Mouse (Mus musculus): ENCODE measurements around the gene Pou5f1. TPM values are rescaled to one million over a fixed set of nuclear protein-coding genes. Genes with fewer than 3 reads are reported as not detected.

Gene Pou5f1
- polyA plus RNA-seq, 1 experiment from 2014 or later = not detected

GRCm38 (mm10) chr17:35544001-35544400 is 38.2 kb downstream of the Pou5f1 start:
- ATAC-seq = no peak
- Histone ChIP-seq H3K9ac (ENCODE audit: low read depth, low read length) (no peak overlapping the region), H3K27me3 (replicated peaks; ENCODE audit: control insufficient read depth, insufficient read depth, low read length) (no peaks in the 10 kb centered on the region), H3K27ac (ENCODE audit: low read length) (no peak overlapping the region), H3K4me3 (ENCODE audit: low read length) (no peak overlapping the region), H3K9me3 (ENCODE audit: control insufficient read depth, low read length) (no peaks in the 10 kb centered on the region), H3K4me2 (ENCODE audit: low read depth, low read length) (no peak overlapping the region), H3K4me1 (ENCODE audit: control insufficient read depth, insufficient read depth, low read length) (peaks cover 5% of the 10 kb centered on the region), H3K36me3 (ENCODE audit: control insufficient read depth, insufficient read depth, low read length) (no peaks in the 10 kb centered on the region)
- 73% methylated on average over 6 of the region's 6 CpGs for WGBS

- Histone ChIP-seq H3K27me3 (replicated peaks; ENCODE audit: control insufficient read depth, insufficient read depth, low read length) (no peaks in the 10 kb centered on the region), H3K27ac (ENCODE audit: low read length) (no peak overlapping the region), H3K9ac (ENCODE audit: low read depth, low read length) (no peak overlapping the region), H3K4me1 (ENCODE audit: control insufficient read depth, insufficient read depth, low read length) (peaks cover 5% of the 10 kb centered on the region), H3K9me3 (ENCODE audit: control insufficient read depth, low read length) (no peaks in the 10 kb centered on the region), H3K36me3 (ENCODE audit: control insufficient read depth, insufficient read depth, low read length) (no peaks in the 10 kb centered on the region), H3K4me2 (ENCODE audit: low read depth, low read length) (no peak overlapping the region), H3K4me3 (ENCODE audit: low read length) (no peak overlapping the region)
- peak; percentile 31; the same call in 1 of the 2 replicates for ATAC-seq
- 36% methylated on average over 6 of the region's 6 CpGs for whole genome bisulfite sequencing
Measured at GRCm38 (mm10) chr17:35544680-35545079, 38.9 kb downstream of the Pou5f1 start.

GRCm38 (mm10) chr17:35547465-35547864 is 41.6 kb downstream of the Pou5f1 start:
- Histone ChIP-seq H3K4me2 (ENCODE audit: low read depth, low read length) (no peak overlapping the region), H3K4me1 (ENCODE audit: control insufficient read depth, insufficient read depth, low read length) (peaks cover 9% of the 10 kb centered on the region), H3K9me3 (ENCODE audit: control insufficient read depth, low read length) (no peaks in the 10 kb centered on the region), H3K27me3 (replicated peaks; ENCODE audit: control insufficient read depth, insufficient read depth, low read length) (no peaks in the 10 kb centered on the region), H3K4me3 (ENCODE audit: low read length) (no peak overlapping the region), H3K27ac (ENCODE audit: low read length) (no peak overlapping the region), H3K9ac (ENCODE audit: low read depth, low read length) (no peak overlapping the region), H3K36me3 (ENCODE audit: control insufficient read depth, insufficient read depth, low read length) (no peaks in the 10 kb centered on the region)
- WGBS = 69% methylated on average over 2 of the region's 2 CpGs
- ATAC-seq = no peak

GRCm38 (mm10) chr17:35548636-35549035 is 42.8 kb downstream of the Pou5f1 start:
- ATAC-seq = no peak
- no peak overlapping the region for H3K4me2 ChIP-seq (ENCODE audit: low read depth, low read length)
- WGBS = 34% methylated on average over 5 of the region's 5 CpGs
- H3K9me3 ChIP-seq (ENCODE audit: control insufficient read depth, low read length) = no peaks in the 10 kb centered on the region
- no peaks in the 10 kb centered on the region for H3K36me3 ChIP-seq (ENCODE audit: control insufficient read depth, insufficient read depth, low read length)
- H3K9ac ChIP-seq (ENCODE audit: low read depth, low read length) = 0 out of 2 replicates have a peak overlapping the region, but pooled peaks have one; percentile 3
- no peak overlapping the region for H3K4me3 ChIP-seq (ENCODE audit: low read length)
- H3K27me3 ChIP-seq (replicated peaks; ENCODE audit: control insufficient read depth, insufficient read depth, low read length) = no peaks in the 10 kb centered on the region
- H3K4me1 ChIP-seq (ENCODE audit: control insufficient read depth, insufficient read depth, low read length) = peaks cover 9% of the 10 kb centered on the region
- H3K27ac ChIP-seq (ENCODE audit: low read length) = peak overlapping the region; percentile 54

GRCm38 (mm10) chr17:35549437-35550142 is 43.8 kb downstream of the Pou5f1 start:
- peak; percentile 82 for ATAC-seq
- Histone ChIP-seq H3K36me3 (ENCODE audit: control insufficient read depth, insufficient read depth, low read length) (no peaks in the 10 kb centered on the region), H3K4me2 (ENCODE audit: low read depth, low read length) (no peak overlapping the region), H3K27me3 (replicated peaks; ENCODE audit: control insufficient read depth, insufficient read depth, low read length) (no peaks in the 10 kb centered on the region), H3K9ac (ENCODE audit: low read depth, low read length) (peak overlapping the region; percentile 17; the same call in 1 of the 2 replicates), H3K9me3 (ENCODE audit: control insufficient read depth, low read length) (no peaks in the 10 kb centered on the region), H3K4me1 (ENCODE audit: control insufficient read depth, insufficient read depth, low read length) (peaks cover 9% of the 10 kb centered on the region), H3K27ac (ENCODE audit: low read length) (peak overlapping the region; percentile 64), H3K4me3 (ENCODE audit: low read length) (no peak overlapping the region)
- WGBS = 37% methylated on average over 15 of the region's 15 CpGs

- Histone ChIP-seq H3K27me3 (replicated peaks; ENCODE audit: control insufficient read depth, insufficient read depth, low read length) (no peaks in the 10 kb centered on the region), H3K9ac (ENCODE audit: low read depth, low read length) (0 out of 2 replicates have a peak overlapping the region, but pooled peaks have one; percentile 17), H3K4me3 (ENCODE audit: low read length) (no peak overlapping the region), H3K36me3 (ENCODE audit: control insufficient read depth, insufficient read depth, low read length) (no peaks in the 10 kb centered on the region), H3K9me3 (ENCODE audit: control insufficient read depth, low read length) (no peaks in the 10 kb centered on the region), H3K4me2 (ENCODE audit: low read depth, low read length) (no peak overlapping the region), H3K27ac (ENCODE audit: low read length) (peak overlapping the region; percentile 64), H3K4me1 (ENCODE audit: control insufficient read depth, insufficient read depth, low read length) (peaks cover 9% of the 10 kb centered on the region)
- 94% methylated on average over 4 of the region's 4 CpGs for WGBS
- no peak for ATAC-seq
Measured at GRCm38 (mm10) chr17:35550143-35550494, 44.3 kb downstream of the Pou5f1 start.

GRCm38 (mm10) chr17:35550871-35551270 is 45.1 kb downstream of the Pou5f1 start:
- 37% methylated on average over 8 of the region's 8 CpGs for WGBS
- H3K4me2 ChIP-seq (ENCODE audit: low read depth, low read length) = no peak overlapping the region
- no peaks in the 10 kb centered on the region for H3K9me3 ChIP-seq (ENCODE audit: control insufficient read depth, low read length)
- ATAC-seq = peak; percentile 29; the same call in 1 of the 2 replicates
- H3K4me3 ChIP-seq (ENCODE audit: low read length) = no peak overlapping the region
- H3K27ac ChIP-seq (ENCODE audit: low read length) = peak overlapping the region; percentile 23
- no peaks in the 10 kb centered on the region for H3K27me3 ChIP-seq (replicated peaks; ENCODE audit: control insufficient read depth, insufficient read depth, low read length)
- peak overlapping the region; percentile 35; the same call in 1 of the 2 replicates for H3K9ac ChIP-seq (ENCODE audit: low read depth, low read length)
- H3K36me3 ChIP-seq (ENCODE audit: control insufficient read depth, insufficient read depth, low read length) = no peaks in the 10 kb centered on the region
- H3K4me1 ChIP-seq (ENCODE audit: control insufficient read depth, insufficient read depth, low read length) = peaks cover 9% of the 10 kb centered on the region

GRCm38 (mm10) chr17:35551881-35552414 is 46.1 kb downstream of the Pou5f1 start, which contains the start of gene Cdsn:
Gene Cdsn (plus strand): TSS chr17:35552128.
- no peak for ATAC-seq
- Histone ChIP-seq H3K27me3 (replicated peaks; ENCODE audit: control insufficient read depth, insufficient read depth, low read length) (no peaks in the 10 kb centered on the region), H3K4me1 (ENCODE audit: control insufficient read depth, insufficient read depth, low read length) (peaks cover 9% of the 10 kb centered on the region), H3K4me3 (ENCODE audit: low read length) (no peak within 1 kb of the TSS), H3K27ac (ENCODE audit: low read length) (no peak within 1 kb of the TSS; the same call in none of the 2 replicates), H3K9me3 (ENCODE audit: control insufficient read depth, low read length) (no peaks in the 10 kb centered on the region), H3K4me2 (ENCODE audit: low read depth, low read length) (no peak within 1 kb of the TSS), H3K36me3 (ENCODE audit: control insufficient read depth, insufficient read depth, low read length) (no peaks in the 10 kb centered on the region), H3K9ac (ENCODE audit: low read depth, low read length) (peak within 1 kb of the TSS; percentile 35; the same call in 1 of the 2 replicates)
- WGBS = 78% methylated on average over 10 of the region's 10 CpGs

- WGBS = 83% methylated on average over 5 of the region's 5 CpGs
- Histone ChIP-seq H3K4me3 (ENCODE audit: low read length) (no peak overlapping the region), H3K27ac (ENCODE audit: low read length) (no peak overlapping the region), H3K27me3 (replicated peaks; ENCODE audit: control insufficient read depth, insufficient read depth, low read length) (no peaks in the 10 kb centered on the region), H3K9me3 (ENCODE audit: control insufficient read depth, low read length) (no peaks in the 10 kb centered on the region), H3K36me3 (ENCODE audit: control insufficient read depth, insufficient read depth, low read length) (no peaks in the 10 kb centered on the region), H3K4me2 (ENCODE audit: low read depth, low read length) (no peak overlapping the region), H3K9ac (ENCODE audit: low read depth, low read length) (no peak overlapping the region), H3K4me1 (ENCODE audit: control insufficient read depth, insufficient read depth, low read length) (peaks cover 4% of the 10 kb centered on the region; the same call in 1 of the 2 replicates)
- ATAC-seq = no peak
Measured at GRCm38 (mm10) chr17:35554321-35554720, 48.5 kb downstream of the Pou5f1 start.

Data from intestine, embryonic 16.5 days (tissue).